Comparison of ENCODE assay signal across 19 mouse cellular contexts in the genomic region with DNA sequence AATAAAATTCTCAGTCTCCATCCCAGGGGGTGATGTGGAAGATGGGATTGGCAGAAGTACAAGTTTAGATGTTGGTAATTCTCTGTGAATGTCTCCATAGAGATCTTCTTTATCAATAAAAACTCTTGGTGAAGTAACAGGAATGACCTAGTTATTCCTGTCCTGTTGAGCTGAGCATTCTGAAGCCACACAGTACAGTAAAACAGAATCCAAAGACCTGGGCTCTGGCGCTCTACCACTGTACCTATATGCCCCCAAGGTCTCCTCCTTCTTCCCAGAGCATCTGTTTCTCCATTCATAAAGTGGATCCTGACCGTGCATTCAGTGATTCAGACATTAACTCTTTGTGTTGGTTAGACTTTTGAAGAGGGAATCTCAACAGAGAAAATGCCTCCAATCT.
"Had no signal": no experiment of that assay in that cellular context is flagged by ENCODE, and none has a peak within 500 bp of the region (broad histone marks: within the 10 kb centered on the region; RNA-seq: fewer than 3 reads in every experiment).

No protein-coding gene starts in this region.

- H3K4me3 ChIP-seq: liver, embryonic 12.5 days; midbrain, embryonic 10.5 days; midbrain, embryonic 12.5 days; myocyte; neural tube, embryonic 12.5 days had no signal

- H3K27me3 ChIP-seq: liver, embryonic 12.5 days; midbrain, embryonic 12.5 days; neural tube, embryonic 12.5 days had no signal

- H3K9me3 ChIP-seq: liver, embryonic 12.5 days; midbrain, embryonic 10.5 days; midbrain, embryonic 12.5 days; neural tube, embryonic 12.5 days had no signal

- H3K4me2 ChIP-seq: liver, embryonic 12.5 days; lung, embryonic 14.5 days; midbrain, embryonic 12.5 days; neural tube, embryonic 12.5 days had no signal

- DNase-seq: lung, adult 18-20 months; lung, embryonic 14.5 days; lung, postnatal 10 days; lung, postnatal 4 days; midbrain, embryonic 14.5 days; retina, postnatal 1 day; right cerebral cortex, adult 18-20 months; right cerebral cortex, postnatal 25 days; right cerebral cortex, postnatal 4 days; spleen, adult 18-20 months; thymus, adult 18-20 months; thymus, postnatal 14 days; thymus, postnatal 36 days had no signal

- H3K4me1 ChIP-seq: liver, embryonic 12.5 days; midbrain, embryonic 10.5 days; midbrain, embryonic 12.5 days; neural tube, embryonic 12.5 days had no signal

- ATAC-seq: liver, embryonic 12.5 days had no signal

- H3K27ac ChIP-seq: liver, embryonic 12.5 days; liver, embryonic 14.5 days; midbrain, embryonic 10.5 days; midbrain, embryonic 12.5 days; neural tube, embryonic 12.5 days had no signal

- H3K9ac ChIP-seq: liver, embryonic 12.5 days; liver, embryonic 14.5 days; lung, embryonic 14.5 days; midbrain, embryonic 12.5 days; neural tube, embryonic 12.5 days had no signal

- H3K36me3 ChIP-seq: liver, embryonic 12.5 days; midbrain, embryonic 10.5 days; midbrain, embryonic 12.5 days; neural tube, embryonic 12.5 days had no signal
